Mouse (Mus musculus): ENCODE data around the gene Ets1. TPM values are rescaled to one million over a fixed set of nuclear protein-coding genes. Genes with fewer than 3 reads are reported as not detected.

The Ets1 gene
- polyA plus RNA-seq, 1 experiment from 2014 or later, result 9.9 TPM

GRCm38 (mm10) chr9:32666611-32667517 lies 30.8 kb downstream of the Ets1 start:
- H3K4me1 ChIP-seq (replicated peaks; ENCODE audit: control insufficient read depth, insufficient read depth), result peaks cover 3% of the 10 kb centered on the region; the same call in 1 of the 2 replicates
- H3K27me3 ChIP-seq (ENCODE audit: control insufficient read depth, insufficient read depth, low read length), result no peaks in the 10 kb centered on the region
- no peak overlapping the region for H3K27ac ChIP-seq (replicated peaks)
- no peak overlapping the region for H3K4me2 ChIP-seq (replicated peaks; ENCODE audit: low read depth)
- WGBS, result 46% methylated on average over 11 of the region's 11 CpGs
- no peaks in the 10 kb centered on the region for H3K36me3 ChIP-seq (ENCODE audit: control insufficient read depth, insufficient read depth, low read length)
- TF ChIP-seq EP300 (optimal IDR thresholded peaks at IDR 0.05), result no peak
- peak; percentile 53 for TF ChIP-seq CTCF (IDR thresholded peaks at IDR 0.05; ENCODE audit: low read depth)
- DNase-seq (ENCODE audit: low spot score) (no peak), ATAC-seq (ENCODE audit: low FRiP score, low TSS enrichment) (no peak)
- no peak overlapping the region for H3K9ac ChIP-seq (ENCODE audit: low read length)
- H3K9me3 ChIP-seq (ENCODE audit: control insufficient read depth, low read length), result no peaks in the 10 kb centered on the region
- H3K4me3 ChIP-seq (ENCODE audit: low read depth, low read length), result no peak overlapping the region

- TF ChIP-seq CTCF (IDR thresholded peaks at IDR 0.05; ENCODE audit: low read depth) (no peak), EP300 (optimal IDR thresholded peaks at IDR 0.05) (no peak)
- Histone ChIP-seq H3K36me3 (ENCODE audit: control insufficient read depth, insufficient read depth, low read length) (no peaks in the 10 kb centered on the region), H3K27me3 (ENCODE audit: control insufficient read depth, insufficient read depth, low read length) (no peaks in the 10 kb centered on the region), H3K4me2 (replicated peaks; ENCODE audit: low read depth) (no peak overlapping the region), H3K9ac (ENCODE audit: low read length) (no peak overlapping the region), H3K4me3 (ENCODE audit: low read depth, low read length) (no peak overlapping the region), H3K27ac (replicated peaks) (no peak overlapping the region), H3K9me3 (ENCODE audit: control insufficient read depth, low read length) (no peaks in the 10 kb centered on the region), H3K4me1 (replicated peaks; ENCODE audit: control insufficient read depth, insufficient read depth) (peaks cover 3% of the 10 kb centered on the region; the same call in 1 of the 2 replicates)
- WGBS, result 45% methylated on average over 7 of the region's 7 CpGs
- DNase-seq (ENCODE audit: low spot score) (no peak), ATAC-seq (ENCODE audit: low FRiP score, low TSS enrichment) (no peak)
Observed at GRCm38 (mm10) chr9:32667518-32667908, 31.5 kb downstream of the Ets1 start.

DNA sequence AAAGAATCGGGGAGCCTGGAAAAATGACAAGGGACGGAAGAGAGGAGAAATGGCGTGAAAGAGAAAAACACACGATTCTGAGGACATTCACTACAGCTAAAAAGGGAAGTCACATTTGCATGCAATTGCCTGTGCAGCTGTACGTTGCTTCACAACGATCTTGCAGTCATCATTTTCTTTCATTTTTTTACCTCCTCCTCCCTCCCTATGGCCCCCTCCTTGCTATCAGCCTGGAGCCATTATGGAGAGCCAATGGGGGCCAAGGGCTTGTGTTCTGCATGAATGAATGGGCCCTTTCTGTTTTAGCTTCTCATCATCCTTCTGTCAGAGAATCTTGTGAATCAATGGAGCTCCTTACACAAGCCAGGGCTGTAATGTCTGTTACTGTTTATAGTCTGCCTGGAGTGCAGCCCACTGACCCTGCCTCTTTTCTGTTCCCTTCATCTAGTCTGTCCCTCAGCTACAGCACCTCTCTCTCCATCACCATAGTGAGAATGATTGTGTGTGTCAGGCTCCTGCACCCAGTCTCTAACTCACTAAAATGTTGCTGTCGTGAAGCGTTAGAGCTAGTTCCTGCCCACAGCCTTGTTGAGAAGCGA lies 32.2 kb downstream of the Ets1 start:
- ATAC-seq (ENCODE audit: low FRiP score, low TSS enrichment), result no peak
- no peak for DNase-seq (ENCODE audit: low spot score)
- no peak for TF ChIP-seq CTCF (IDR thresholded peaks at IDR 0.05; ENCODE audit: low read depth)
- no peak for TF ChIP-seq EP300 (optimal IDR thresholded peaks at IDR 0.05)
- peaks cover 3% of the 10 kb centered on the region; the same call in 1 of the 2 replicates for H3K4me1 ChIP-seq (replicated peaks; ENCODE audit: control insufficient read depth, insufficient read depth)
- no peak overlapping the region for H3K9ac ChIP-seq (ENCODE audit: low read length)
- no peaks in the 10 kb centered on the region for H3K27me3 ChIP-seq (ENCODE audit: control insufficient read depth, insufficient read depth, low read length)
- H3K9me3 ChIP-seq (ENCODE audit: control insufficient read depth, low read length), result no peaks in the 10 kb centered on the region
- 64% methylated on average over 9 of the region's 9 CpGs for WGBS
- no peak overlapping the region for H3K4me3 ChIP-seq (ENCODE audit: low read depth, low read length)
- H3K36me3 ChIP-seq (ENCODE audit: control insufficient read depth, insufficient read depth, low read length), result no peaks in the 10 kb centered on the region
- no peak overlapping the region for H3K27ac ChIP-seq (replicated peaks)
- H3K4me2 ChIP-seq (replicated peaks; ENCODE audit: low read depth), result no peak overlapping the region

- Histone ChIP-seq H3K9me3 (ENCODE audit: control insufficient read depth, low read length) (no peaks in the 10 kb centered on the region), H3K36me3 (ENCODE audit: control insufficient read depth, insufficient read depth, low read length) (no peaks in the 10 kb centered on the region), H3K27ac (replicated peaks) (no peak overlapping the region), H3K4me1 (replicated peaks; ENCODE audit: control insufficient read depth, insufficient read depth) (peaks cover 3% of the 10 kb centered on the region; the same call in 1 of the 2 replicates), H3K9ac (ENCODE audit: low read length) (no peak overlapping the region), H3K4me2 (replicated peaks; ENCODE audit: low read depth) (no peak overlapping the region), H3K27me3 (ENCODE audit: control insufficient read depth, insufficient read depth, low read length) (no peaks in the 10 kb centered on the region), H3K4me3 (ENCODE audit: low read depth, low read length) (no peak overlapping the region)
- DNase-seq (ENCODE audit: low spot score), result no peak
- no peak for ATAC-seq (ENCODE audit: low FRiP score, low TSS enrichment)
- WGBS, result 38% methylated on average over 2 of the region's 2 CpGs
- no peak for TF ChIP-seq EP300 (optimal IDR thresholded peaks at IDR 0.05)
Observed at GRCm38 (mm10) chr9:32669397-32669796, 33.4 kb downstream of the Ets1 start.

DNA sequence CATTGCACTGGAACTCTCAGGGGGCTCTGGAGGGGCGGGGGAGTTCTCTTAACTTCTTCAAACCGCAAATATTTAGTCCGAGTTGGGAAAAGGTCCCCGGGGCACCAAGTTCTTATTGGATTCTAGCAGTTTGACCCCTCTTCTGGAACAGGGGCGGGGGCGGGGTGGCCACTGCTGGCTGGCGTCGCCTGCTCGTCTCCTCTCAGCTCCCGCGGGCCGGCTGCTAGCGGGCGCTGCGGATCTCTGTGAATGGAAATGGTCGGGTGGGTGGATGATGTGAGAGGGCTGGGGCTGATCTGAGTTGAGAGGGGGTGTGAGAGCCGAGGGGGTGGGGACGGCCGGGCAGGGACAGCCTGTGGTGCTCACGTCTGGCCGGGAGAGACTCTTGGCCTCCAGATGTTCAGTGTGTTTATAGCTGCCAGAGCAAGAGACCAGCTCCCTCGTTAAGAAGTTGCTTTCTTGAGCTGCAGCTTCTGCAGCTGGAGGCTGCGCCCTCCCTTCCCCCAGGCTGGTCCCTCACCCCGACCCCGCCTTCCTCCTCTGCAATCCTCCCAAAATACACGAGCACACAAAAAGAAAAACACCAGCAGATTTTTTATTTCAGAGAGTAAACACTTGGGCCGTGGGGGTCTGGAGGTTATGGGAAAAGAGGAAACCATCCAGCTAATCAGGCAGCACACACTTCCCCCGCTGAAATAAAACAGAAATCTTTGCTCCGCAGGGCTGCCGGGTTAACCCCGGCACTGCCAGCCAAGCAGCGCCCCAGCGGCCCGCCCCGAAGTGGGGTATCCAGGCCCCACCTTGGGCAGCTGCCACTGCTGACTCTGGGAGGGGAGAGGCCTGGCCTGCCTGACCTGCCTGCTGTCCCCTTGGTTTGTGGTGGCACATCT lies 36.2 kb downstream of the Ets1 start:
- WGBS, result 2% methylated on average over 35 of the region's 35 CpGs
- H3K4me1 ChIP-seq (replicated peaks; ENCODE audit: control insufficient read depth, insufficient read depth), result 0 out of 2 replicates have a peak, but pooled peaks cover 3% of the 10 kb centered on the region

More for the DNA sequence above, 36.2 kb downstream of the Ets1 start:
- TF ChIP-seq EP300 (optimal IDR thresholded peaks at IDR 0.05), result no peak
- TF ChIP-seq CTCF (IDR thresholded peaks at IDR 0.05; ENCODE audit: low read depth), result peak; percentile 30
- H3K4me2 ChIP-seq (replicated peaks; ENCODE audit: low read depth), result peak overlapping the region; percentile 56
- DNase-seq (ENCODE audit: low spot score) (peak; percentile 55), ATAC-seq (ENCODE audit: low FRiP score, low TSS enrichment) (peak; percentile 86)
- no peaks in the 10 kb centered on the region for H3K9me3 ChIP-seq (ENCODE audit: control insufficient read depth, low read length)
- H3K9ac ChIP-seq (ENCODE audit: low read length), result peak overlapping the region; percentile 19; the same call in 1 of the 2 replicates
- no peaks in the 10 kb centered on the region for H3K27me3 ChIP-seq (ENCODE audit: control insufficient read depth, insufficient read depth, low read length)
- no peaks in the 10 kb centered on the region for H3K36me3 ChIP-seq (ENCODE audit: control insufficient read depth, insufficient read depth, low read length)
- peak overlapping the region; percentile 23 for H3K4me3 ChIP-seq (ENCODE audit: low read depth, low read length)
- H3K27ac ChIP-seq (replicated peaks), result peak overlapping the region; percentile 65

All from stomach, postnatal 0 days (tissue).